Mouse (Mus musculus) large intestine, adult 2 months (tissue): ENCODE measurements around the gene Slc26a6. TPM values are rescaled to one million over a fixed set of nuclear protein-coding genes. Genes with fewer than 3 reads are reported as not detected.

Source experiments
- DNase-seq: peaks from one replicate; pipeline ENCODE4 v3.0.0-alpha.2; 2012; ENCODE audit warnings: low read depth, low spot score
- WGBS: fragments of 180-500 bp; shearing (Covaris S2); methylation state at CpG from one replicate; pipeline ENCODE4 v1.1.7; 2018; 5-methylcytosine and 5-hydroxymethylcytosine counted together
- polyA plus RNA-seq: library from polyadenylated mRNA; depleted of rRNA; stranded (reverse); fragments of >200 nt; gene quantifications from 2 replicates; pipeline ENCODE4 v1.2.3, GENCODE M21; 2012; rRNA removed

The Slc26a6 gene
- 598 and 654 TPM in 2 replicates for polyA plus RNA-seq

DNA sequence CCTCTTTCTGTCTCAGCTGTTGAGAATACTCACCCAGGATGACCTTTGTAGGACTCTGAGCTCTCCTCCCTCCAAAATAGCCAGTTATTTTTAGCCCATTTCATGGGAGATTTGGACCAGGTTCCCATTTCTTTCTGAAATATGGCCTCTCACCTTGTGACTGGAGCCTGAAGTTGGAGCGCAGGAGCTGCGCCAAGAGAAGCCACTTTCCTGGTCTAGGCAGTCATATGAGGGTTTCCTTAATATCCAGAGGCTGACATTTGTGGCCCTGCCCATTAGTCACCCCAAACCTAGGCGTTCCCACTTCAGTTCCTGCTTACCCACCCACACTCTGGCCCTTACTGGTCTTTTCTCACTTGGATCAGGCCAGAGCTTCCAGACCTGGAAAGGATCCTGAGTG, at the start of gene Slc26a6:
Gene Slc26a6 (plus strand): TSS at position 308 of the 400 bp plus-strand sequence.
- DNase-seq, result no peak
- 77% methylated on average over 3 of the region's 3 CpGs for WGBS

DNA sequence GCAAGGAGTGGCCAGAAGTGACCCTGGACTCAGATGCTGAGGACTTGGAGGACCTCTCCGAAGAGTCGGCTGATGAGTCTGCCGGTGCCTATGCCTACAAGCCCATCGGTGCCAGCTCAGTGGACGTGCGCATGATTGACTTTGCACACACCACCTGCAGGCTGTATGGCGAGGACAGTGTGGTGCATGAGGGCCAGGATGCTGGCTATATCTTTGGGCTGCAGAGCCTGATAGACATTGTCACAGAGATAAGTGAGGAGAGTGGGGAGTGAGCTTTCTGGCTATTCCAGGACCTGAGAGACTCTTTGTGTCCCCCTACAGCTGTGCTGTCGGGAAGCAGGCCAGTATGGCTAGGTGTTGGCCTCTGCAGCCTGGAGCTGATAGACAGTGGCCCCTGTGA, 47.3 kb upstream of the Slc26a6 start:
- DNase-seq, result no peak
- WGBS, result 91% methylated on average over 8 of the region's 8 CpGs

GRCm38 (mm10) chr9:108806379-108806778, 46.7 kb upstream of the Slc26a6 start:
- no peak for DNase-seq

- WGBS, result 88% methylated on average over 1 of the region's 1 CpGs
- DNase-seq, result no peak
These were observed 46.3 kb upstream of the Slc26a6 start for GRCm38 (mm10) chr9:108806831-108807230.

GRCm38 (mm10) chr9:108807674-108808073, 45.4 kb upstream of the Slc26a6 start:
- WGBS, result 38% methylated on average over 5 of the region's 5 CpGs
- DNase-seq, result no peak

DNA sequence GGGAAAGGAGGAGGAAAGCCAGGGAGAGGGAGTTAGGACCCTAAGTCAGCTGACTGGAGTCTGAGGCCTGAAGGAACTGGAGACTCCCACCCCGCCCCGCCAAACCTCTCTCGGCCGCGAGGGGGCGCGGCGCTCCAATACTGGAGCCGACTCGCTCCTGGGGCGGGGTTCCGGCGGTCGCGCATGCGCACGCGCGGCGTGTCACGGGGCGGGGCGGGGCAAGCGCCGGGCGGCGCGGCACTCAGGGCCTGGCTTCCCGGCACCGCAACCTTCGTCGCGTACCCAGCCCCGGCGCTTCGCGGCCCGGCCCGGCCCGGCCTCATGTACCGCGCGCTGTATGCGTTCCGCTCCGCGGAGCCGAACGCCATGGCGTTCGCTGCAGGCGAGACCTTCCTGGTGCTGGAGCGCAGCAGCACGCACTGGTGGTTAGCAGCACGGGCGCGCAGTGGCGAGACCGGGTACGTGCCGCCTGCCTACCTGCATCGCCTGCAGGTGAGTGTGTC, 44.9 kb upstream of the Slc26a6 start, which contains the start of gene Nckipsd:
Gene Nckipsd (plus strand): TSS at position 206 of the 503 bp plus-strand sequence.
- WGBS, result under 1% methylated on average over 62 of the region's 62 CpGs
- peak; percentile 55 for DNase-seq

DNA sequence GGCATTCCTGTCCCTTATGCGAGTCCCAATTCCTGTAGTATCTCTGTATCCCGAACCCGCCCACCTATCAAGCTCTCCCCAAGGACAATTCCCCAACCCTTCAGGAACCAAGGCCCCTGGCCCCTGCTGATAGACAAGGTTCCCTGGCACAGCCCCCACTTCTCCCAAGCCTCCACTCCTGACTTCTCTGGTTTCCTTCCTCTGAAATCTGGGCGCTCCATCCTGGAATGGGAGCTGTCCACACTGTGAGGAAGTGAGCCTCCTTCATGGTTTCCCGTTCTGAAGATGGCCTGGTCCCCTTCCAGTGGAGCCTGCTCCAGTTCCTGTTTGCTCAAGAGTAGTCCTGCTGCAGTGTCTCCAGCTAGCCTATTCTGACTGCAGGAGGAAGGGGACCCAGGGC, 43.9 kb upstream of the Slc26a6 start:
- DNase-seq, result no peak
- 61% methylated on average over 5 of the region's 5 CpGs for WGBS

DNA sequence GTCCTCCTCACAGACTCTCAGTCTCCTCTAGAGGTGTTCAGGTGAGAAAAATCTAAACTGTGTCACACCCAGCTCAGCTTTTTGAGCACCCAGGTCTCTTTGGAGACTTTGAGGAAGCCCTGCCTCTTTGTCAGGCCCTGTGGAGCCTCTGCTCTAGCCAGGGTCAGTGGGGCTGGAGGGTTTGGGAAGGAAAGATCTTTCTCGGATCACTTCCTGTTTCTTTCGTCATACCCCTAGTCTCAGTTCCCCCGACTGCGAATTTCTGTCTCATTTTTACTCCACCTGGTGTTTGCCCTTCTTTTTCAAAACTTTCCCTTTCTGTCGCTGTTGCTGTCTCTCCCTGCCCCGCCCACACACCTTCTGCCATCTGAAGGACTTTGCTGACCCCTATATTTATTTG, 43.4 kb upstream of the Slc26a6 start:
- no peak for DNase-seq
- 60% methylated on average over 6 of the region's 6 CpGs for WGBS

GRCm38 (mm10) chr9:108810516-108810915, 42.6 kb upstream of the Slc26a6 start:
- 90% methylated on average over 5 of the region's 5 CpGs for WGBS
- no peak for DNase-seq

DNA sequence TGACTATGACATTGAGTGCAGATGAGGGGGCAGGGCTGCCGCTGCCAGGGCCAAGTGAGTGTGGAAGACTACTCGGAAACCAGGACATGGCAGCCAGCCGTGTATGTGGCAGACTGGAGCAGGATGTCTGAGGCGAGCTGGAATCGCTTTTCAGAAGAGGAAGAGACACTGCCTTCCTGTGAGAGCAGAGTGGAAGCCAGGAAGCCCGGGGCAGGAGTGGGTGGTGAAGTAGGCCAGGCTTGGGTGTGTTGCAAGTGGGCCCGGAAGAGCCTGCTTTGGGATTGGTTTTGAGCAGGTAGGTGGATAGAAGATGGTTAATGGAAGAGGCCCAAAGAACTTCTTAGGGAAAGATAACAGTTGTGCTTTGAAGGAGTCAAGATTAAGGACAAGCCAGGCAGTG, 37.5 kb upstream of the Slc26a6 start:
- WGBS, result 85% methylated on average over 7 of the region's 7 CpGs
- DNase-seq, result no peak

- no peak for DNase-seq
- WGBS, result 62% methylated on average over 3 of the region's 3 CpGs
These were observed 33.6 kb upstream of the Slc26a6 start for GRCm38 (mm10) chr9:108819495-108819894.

DNA sequence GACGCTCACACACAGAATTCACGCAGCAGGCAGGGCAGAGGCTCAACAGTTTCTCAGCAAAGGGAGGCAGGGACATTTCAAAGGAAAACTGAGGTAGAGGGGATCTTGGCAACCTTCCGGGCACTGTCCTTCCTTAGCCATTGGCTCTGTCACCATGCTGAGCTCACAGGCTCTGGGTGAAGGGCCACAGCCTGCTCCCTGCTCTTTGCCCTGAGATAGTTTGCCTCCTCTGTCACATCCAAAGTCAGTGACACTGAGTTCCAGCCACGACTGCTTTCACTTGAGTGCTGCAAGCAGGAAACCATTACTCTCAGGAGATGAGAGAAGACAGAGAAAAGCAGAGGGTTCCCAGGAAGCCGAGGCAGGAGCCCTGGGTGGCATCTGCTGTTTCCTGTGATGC, 33.0 kb upstream of the Slc26a6 start:
- WGBS, result 64% methylated on average over 5 of the region's 5 CpGs
- DNase-seq, result no peak

DNA sequence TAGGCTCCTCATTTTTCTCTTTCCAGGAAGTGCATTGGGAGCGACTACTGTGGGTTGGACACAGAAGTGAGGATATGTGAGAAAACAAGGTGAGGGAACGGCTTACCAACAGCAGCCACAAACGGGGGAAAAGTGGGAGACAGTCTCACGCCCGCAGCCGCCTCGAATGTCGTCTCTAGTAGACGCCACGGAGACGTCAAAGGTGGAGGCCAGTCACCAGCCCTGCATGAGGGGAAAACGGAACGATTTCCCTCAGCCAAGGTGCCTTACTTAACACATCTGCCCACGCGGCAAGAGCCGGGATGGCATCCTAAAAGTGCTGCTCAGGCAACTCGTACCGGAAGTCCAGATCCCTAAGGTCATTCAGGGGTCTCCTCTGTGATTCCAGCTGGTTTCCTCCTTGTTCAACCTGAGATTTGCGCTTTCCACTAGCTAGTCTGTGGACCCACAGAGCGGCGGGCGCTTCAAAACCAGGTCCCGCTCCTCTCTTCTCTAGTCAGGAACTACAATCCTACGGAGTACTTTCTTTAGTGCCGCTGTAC, 28.9 kb upstream of the Slc26a6 start:
- no peak for DNase-seq
- WGBS, result 10% methylated on average over 25 of the region's 25 CpGs

DNA sequence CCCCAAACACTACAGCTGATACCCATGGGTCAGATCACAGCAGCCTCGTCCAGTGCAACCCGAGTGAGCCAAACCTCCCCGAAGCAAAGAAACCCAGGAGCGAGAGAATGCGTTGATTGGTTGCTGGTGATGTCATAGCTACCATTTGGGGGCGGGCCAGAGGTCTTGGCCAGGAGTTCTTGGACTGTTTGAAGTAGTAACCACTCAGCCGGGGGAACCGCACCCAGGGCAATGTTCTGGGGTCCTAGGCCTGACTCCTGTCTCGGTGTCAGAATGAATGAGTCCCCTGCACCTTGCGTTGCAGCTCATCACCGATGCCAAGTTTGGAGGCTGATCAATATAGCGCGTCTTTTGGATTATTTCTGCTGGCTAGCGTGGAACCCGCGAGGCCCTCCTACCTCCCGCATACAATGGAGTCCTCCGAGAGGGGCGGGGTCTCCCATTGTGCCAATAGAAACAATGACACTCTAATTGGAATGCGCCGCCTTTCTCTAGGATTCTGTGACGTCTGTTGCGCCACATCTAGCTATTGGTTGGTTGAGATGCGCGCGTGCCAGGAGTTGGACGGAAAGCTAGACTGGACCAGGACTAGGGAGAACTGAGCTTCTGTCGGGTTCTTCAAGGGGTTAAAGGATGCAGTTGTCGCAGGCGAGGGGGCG, 28.2 kb upstream of the Slc26a6 start:
- no peak for DNase-seq
- 5% methylated on average over 31 of the region's 31 CpGs for WGBS

- WGBS, result 4% methylated on average over 67 of the region's 70 CpGs
- DNase-seq, result no peak
These were observed 27.0 kb upstream of the Slc26a6 start, which contains the start of gene Celsr3 for GRCm38 (mm10) chr9:108825820-108826699. TSS of gene Celsr3 (plus strand) at chr9:108826320.

- DNase-seq, result no peak
These were observed 26.3 kb upstream of the Slc26a6 start for GRCm38 (mm10) chr9:108826700-108827340.

DNA sequence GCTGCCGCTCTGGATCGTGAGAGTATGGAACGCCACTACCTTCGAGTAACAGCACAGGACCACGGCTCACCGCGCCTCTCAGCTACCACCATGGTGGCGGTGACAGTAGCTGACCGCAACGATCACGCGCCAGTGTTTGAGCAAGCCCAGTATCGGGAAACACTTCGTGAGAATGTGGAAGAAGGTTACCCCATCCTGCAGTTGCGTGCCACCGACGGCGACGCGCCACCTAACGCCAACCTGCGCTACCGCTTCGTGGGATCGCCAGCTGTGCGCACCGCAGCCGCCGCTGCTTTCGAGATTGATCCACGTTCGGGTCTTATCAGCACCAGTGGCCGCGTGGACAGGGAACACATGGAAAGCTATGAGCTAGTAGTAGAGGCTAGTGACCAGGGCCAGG, 25.6 kb upstream of the Slc26a6 start:
- 7% methylated on average over 34 of the region's 34 CpGs for WGBS
- no peak for DNase-seq

More at GRCm38 (mm10) chr9:108826700-108827340, 26.3 kb upstream of the Slc26a6 start:
- WGBS, result 3% methylated on average over 39 of the region's 39 CpGs

- 53% methylated on average over 18 of the region's 18 CpGs for WGBS
- no peak for DNase-seq
These were observed 25.2 kb upstream of the Slc26a6 start for GRCm38 (mm10) chr9:108827906-108828305.

DNA sequence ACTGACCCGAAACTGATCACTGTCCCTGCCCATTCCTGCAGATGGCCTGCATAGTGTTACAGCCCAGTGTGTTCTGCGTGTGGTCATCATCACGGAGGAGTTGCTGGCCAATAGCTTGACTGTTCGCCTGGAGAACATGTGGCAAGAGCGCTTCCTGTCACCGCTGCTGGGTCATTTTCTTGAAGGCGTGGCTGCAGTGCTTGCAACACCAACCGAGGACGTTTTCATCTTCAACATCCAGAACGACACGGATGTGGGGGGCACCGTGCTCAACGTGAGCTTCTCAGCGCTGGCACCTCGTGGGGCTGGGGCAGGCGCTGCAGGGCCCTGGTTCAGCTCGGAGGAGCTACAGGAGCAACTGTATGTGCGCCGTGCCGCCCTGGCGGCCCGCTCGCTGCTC, 21.4 kb upstream of the Slc26a6 start:
- no peak for DNase-seq
- WGBS, result 4% methylated on average over 23 of the region's 23 CpGs
